Mouse (Mus musculus): ENCODE measurements around the gene Gab2.

Gene Gab2

DNA sequence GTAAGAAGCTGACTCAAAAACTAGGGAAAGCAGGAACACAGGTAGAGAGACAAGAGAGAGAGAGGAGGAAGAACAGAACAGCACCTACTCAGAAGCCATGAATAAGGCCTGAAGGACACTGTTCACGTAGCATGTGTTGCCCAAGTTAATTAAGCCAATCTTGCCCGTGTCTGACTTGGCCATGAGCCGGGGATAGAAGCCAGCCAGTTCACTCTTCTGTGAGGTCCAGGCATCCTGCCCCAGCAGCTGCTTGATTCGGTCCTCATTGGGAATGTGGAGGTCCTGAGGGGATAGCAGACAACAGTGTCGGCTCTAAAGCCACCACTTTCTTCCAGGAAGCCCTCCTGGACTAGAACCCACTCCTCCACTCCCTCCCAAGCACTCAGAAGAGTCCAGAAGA is 233.3 kb downstream of the Gab2 start:
- DNase-seq (ENCODE audit: low spot score in 2 of 2): no peak

DNA sequence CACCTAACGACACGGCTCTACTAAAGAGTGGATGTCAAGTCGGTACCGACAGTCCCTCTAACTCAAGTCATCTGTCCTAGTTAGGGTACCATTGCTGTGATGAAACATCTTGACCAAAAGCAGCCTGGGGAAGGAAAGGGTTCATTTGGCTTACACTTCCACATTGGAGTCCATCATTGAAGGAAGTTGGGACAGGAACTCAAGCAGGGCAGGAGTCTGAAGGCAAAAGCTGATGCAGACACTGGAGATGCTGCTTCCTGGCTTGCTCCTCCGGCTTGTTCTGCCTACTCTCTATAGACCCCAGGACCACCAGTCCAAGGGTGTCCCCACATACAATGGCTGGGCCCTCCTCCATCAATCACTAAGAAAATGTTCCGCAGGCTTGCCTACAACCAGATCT is 234.3 kb downstream of the Gab2 start:
- DNase-seq (ENCODE audit: low spot score in 2 of 2): no peak

DNA sequence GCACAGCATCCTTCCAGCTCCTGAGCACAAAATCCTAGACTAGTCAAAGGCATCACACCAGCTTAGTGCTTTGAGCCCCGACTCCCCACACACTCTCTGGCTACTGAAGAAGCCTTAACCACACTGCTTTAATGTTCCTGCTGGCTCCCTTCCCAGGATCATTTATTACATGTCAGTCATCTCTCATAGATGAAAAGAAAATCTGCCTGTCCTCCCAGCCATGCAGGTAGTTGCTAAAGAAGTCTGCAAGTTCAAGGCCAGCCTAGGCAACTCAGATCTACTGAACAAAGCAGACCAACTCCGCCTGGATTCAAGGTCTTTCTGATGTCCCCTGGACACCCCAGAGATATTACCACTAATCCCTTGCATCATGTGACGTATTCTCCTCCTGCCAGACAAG is 236.3 kb downstream of the Gab2 start:
- no peak for DNase-seq (ENCODE audit: low spot score in 2 of 2)

DNA sequence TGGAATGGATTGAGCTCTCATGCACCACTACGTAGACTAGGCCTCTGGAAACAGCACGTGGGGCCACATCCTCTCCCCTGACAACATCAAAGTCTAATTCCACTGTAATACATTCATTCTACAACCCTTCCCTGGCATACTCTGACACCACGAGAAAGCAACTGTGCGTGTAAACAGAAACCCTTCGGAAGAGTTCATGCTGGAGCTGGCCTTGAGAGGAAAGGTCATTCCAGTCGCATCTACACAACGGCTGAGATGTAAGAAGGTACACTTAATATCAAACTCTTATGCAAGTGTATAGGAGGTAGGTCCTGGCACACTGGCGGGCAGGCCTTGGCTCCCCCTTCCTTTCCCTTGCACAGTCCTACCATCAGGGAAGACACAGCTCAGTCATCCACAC is 243.0 kb downstream of the Gab2 start:
- DNase-seq (ENCODE audit: low spot score in 2 of 2): no peak

DNA sequence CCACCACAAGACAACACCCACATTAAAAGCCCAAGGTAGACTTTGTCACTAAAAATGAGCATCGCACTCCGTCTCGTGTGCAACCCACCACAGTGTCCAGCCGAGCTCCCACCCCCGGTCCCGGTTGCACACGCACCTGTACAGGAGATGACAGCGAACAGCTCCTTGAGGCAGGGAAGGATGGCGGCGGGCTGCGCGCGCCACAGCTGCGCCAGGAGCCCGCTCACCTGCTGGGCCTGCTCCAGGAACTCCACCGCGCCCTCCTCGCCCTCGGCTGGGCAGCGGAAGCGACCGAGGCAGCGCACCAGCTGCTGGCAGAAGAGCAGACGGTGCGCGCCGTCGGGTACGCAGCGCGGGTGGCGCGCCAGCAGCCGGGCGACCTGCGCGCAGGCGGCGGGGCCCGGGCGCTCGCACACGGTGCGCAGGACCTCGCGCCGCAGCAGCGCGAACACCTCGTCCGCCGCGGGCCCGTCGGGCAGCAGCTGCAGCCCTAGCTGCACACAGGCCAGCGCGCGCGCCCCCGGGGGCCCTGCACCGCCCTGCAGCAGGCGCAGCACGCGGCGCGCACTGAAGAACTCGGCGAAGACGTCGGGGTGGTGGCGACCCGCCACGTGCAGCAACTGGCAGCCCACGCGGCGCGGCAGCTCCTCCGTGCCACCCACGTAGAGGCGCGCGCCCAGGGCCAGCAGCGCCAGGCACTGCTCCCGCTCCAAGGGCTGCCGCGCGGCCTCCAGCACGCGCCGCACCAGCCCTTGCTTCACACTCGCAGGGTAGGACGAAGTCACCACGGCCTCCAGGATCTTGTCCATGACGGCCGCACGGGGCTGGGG is 244.0 kb downstream of the Gab2 start:
- DNase-seq (ENCODE audit: low spot score in 2 of 2): peak in 1 of 2 experiments; percentile 24

DNA sequence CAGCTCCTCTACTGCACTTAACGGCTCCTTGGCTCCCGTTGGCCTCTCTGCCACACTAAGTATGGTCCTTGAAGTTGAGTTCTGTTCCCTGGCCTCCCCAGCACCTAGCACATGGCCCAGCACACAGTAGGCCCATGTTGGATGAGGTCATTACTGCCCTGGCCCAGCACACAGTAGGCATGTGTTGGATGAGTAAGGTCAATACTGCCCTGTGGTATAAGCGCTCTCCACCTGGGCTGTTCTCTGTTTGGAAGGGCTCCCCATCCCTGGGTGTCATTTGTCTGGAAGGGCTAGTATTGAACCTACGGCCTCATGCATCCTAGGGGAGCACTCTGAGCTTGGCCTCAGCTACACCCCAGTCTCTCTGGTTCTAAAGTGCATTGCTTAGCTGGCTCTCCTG is 246.0 kb downstream of the Gab2 start:
- no peak for DNase-seq (ENCODE audit: low spot score in 2 of 2)

DNA sequence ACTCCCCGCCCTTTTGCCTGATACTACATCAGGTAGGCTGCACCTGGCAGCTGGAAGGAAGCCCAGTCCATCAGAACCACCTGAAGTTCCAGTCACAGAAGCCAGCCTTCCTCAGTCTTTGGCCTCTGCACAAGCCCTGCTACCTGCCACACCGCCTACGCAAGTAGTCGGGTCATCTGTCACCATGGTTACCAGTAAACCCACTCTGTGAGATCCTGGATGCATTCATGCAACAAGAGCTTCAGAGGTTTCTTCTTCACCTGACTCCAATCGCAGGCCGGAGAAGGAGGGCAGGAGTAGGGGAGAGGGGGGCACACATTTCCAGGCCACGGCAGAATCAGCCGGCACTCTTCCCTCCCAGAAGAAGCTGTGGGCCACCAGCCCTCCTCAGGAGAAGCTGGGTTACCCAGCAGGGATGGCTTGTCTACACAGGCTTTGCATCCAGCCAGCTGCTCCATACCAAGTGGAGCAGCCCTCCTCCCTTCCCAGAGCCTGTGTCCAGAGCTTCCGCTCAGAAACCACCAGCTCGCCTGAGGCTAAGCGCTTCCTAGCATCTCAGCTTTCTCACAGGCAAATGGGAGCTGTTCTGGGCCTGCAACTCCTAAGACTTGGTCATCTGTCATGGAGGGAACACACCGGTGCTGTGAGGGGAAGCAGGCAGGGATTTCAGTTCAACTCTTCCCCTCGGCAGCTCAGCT is 247.7 kb downstream of the Gab2 start:
- DNase-seq (ENCODE audit: low spot score in 2 of 2): no peak

DNA sequence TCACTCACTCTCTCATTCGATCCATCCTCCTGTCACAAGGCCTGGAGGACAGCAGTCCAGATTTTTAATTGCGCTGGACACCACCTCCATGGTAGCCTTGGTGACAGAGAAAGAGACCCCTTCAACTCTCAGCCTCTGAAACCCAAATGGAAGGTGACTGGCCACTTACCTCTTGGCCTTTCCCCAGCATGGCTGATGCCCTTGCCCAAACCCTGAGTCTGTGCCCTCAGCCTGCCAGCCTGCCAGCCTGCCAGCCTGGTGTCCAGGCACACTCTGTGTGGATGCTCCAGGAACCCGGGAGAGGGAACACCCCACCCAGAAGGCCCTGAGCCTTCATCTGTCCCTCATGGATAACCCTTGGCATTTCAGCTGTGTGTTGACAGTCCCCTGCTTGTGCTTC is 248.3 kb downstream of the Gab2 start:
- no peak for DNase-seq (ENCODE audit: low spot score in 2 of 2)

DNA sequence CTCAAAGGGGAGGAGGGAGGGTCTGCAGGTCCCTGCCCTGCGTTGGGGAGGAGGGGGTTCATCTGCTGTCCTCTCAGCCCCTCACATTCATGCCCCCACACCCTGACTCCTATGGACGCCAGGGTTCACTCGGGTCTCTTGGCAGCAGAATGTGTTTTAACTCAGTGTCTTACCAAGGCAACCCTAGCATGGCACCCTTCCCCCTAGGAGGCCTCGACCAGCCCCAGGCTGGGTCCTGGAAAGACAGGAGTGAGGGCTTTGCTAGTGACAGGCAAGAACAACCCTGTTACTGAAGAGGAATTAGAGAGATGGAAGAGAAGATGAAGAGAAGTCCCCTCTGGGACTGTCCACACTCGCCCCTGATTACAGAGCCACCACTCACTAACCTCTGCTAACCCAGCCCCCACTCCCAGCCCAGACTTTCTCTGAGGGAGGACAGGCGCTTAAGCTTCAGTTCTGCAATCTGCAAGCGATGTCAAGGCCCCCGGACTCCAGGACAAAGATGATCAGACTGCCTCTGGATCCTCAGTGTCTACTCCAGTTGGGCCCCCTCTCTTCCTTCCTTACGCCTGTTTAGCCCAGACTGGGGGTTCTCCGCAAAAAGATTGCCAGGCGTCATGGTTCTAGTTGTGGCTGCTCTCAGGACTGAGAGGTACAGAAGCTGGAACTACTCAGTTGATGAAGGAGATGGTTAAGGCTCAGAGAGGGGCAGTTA is 249.7 kb downstream of the Gab2 start:
- no peak for DNase-seq (ENCODE audit: low spot score in 2 of 2)

DNA sequence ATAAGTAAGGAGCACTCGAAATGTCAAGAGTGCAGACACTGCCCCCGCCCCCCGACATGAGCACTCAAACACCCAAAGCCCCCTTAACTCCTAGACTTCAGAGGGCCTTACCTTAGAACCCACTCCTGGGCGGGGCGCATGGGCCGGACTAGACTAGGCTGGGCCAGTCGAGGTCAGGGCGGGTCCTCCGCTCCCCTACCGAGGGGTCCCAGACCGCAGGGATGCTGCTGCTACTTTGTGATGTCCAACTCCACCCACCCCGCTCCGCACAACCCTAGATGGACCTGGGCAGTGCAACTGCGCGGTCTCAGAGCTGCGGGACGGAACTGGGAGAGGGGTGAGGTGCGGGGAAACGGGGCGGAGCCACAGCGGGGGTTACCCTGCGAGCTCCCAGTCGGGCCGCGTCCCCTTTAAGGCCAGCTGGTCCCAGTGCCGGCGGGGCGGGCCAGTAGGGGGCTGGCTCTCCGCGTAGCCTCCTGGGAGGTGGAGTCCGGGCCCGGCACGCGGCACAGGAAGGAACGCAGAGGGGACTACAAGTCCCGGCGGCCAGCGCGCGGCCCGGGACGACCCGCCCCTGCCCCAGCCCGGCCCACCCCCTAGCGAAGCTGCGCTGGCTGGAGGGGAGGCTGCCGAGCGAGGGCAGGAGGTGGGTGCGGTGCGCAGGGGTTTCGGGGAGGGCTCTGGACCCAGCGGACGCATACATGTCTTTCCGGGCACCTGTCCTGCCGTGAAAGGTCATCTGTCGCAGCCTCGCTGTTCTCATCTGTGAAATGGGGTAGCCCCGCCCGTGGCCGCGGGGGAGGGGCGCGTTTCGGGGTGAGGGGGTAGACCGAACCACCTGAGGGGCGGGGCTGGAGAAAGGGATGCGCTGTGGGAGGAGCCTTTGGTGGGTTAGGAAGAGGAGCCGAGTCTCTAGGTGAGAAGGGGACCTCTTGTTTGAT is 250.6 kb downstream of the Gab2 start, which contains the start of the genes Usp35 and Kctd21:
Gene Usp35, minus strand, starts transcription at position 295 of the 941 bp plus-strand sequence.
Gene Kctd21, plus strand, starts transcription at position 602 of the 941 bp plus-strand sequence.
- DNase-seq (ENCODE audit: low spot score in 2 of 2): peak; percentile 80 to 91

DNA sequence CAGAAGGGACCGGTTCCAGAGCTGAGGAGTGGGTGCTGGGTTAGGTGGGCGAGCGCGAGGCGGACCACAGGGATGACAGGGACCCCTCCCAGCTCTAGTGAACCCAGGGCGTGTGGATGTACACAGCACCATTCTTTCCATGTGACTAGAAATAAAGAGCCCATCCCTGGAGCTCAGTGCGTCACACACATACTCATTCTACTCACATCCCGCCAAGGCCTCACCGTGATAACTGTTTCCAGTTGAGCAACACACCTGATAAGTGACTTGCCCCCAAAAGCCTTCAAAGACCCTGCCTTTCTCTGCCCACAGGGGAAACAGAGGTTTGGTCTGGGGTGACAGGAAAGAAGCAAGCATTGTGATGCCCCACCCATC is 251.3 kb downstream of the Gab2 start:
- no peak for DNase-seq (ENCODE audit: low spot score in 2 of 2)

DNA sequence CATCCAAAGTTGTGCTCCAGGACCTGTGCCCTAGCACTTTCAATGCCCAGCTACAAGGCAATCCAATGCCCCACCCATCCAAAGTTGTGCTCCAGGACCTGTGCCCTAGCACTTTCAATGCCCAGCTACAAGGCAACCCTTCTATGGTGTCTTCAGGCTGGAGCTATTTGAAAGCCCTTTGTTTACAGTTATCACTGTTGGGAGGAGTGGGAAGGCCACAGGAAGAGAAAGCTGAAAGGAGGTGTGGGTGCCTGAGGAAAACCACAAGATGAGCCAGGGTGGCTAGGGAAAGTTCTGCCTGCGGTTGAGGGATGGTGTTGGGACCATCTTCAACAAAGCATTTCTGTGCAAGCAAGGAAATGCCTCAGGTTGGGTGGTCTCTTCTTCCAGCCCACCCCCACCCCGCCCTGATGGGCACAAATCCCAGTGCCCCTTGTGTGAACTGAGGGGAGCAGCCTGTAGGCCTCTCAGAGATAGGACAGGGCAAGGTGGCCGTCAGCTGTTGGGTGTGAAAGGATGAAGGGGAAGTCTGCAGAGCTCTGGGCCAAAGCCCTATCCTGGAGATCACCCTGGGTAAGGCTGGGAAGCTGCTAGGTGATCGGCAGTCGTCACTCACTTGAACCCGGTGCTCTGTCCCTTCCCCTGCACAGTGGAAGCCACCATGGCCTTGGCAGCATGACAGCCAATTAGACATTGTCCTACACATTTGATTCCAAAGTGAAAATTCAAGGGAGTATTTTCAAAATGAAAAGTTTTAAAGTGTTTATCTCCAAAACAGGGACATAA is 251.9 kb downstream of the Gab2 start:
- no peak for DNase-seq (ENCODE audit: low spot score in 2 of 2)

DNA sequence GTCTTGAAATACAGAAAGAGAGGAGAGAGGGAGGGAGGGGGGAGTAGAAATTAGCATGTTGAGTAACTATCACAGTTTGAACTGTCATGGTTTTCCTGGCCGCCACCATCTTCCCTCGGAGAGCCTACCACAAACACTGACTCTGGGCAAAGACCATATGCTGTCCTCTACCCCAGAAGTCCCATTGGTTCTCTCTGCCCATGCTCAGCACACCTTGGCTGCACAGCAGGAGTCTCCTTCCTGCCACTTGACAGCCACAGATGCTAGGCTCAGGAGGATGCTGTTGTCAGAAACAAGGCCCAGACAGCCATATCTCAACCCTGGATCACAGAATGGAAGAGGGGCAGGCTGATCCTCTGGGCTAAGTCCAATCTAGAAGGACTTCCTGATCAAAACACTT is 253.0 kb downstream of the Gab2 start:
- no peak for DNase-seq (ENCODE audit: low spot score in 2 of 2)

DNA sequence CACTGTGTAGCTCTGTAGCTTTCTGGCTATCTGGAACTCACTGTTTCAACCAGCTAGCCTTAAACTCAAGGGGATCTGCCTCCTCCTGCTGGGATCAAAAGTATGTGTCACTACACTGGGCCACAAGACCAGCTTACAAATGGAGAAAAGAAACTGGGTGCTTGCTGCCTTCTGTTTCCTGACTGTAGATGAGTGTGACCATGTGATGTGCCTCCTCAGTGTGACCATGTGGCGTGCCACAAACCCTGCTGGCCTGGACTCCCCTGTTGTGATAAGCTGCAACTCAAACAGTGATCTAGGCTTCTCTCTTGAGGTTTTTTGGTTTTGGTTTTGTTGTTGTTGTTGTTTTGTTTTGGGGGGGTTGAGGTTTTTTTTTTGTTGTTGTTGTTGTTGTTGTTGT is 255.3 kb downstream of the Gab2 start:
- DNase-seq (ENCODE audit: low spot score in 2 of 2): no peak

DNA sequence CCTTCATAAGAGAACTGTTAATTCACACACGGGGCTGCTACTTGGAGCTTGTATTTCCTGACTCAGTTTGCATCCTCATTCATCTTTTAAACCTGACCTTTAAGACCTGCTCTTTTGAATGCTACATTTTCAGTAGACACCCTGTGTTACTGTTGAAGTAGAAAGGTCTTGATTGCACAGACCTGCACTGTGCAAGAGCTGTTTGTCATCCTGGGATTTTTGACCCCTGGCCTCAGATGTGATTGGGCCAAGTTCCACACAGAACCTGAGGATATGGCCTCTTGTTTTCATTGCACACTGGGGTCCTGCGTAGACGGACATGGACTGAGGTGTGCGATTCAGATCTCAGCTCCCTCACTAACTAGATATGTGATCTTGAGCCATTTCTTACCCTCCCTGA is 257.2 kb downstream of the Gab2 start:
- DNase-seq (ENCODE audit: low spot score in 2 of 2): no peak

DNA sequence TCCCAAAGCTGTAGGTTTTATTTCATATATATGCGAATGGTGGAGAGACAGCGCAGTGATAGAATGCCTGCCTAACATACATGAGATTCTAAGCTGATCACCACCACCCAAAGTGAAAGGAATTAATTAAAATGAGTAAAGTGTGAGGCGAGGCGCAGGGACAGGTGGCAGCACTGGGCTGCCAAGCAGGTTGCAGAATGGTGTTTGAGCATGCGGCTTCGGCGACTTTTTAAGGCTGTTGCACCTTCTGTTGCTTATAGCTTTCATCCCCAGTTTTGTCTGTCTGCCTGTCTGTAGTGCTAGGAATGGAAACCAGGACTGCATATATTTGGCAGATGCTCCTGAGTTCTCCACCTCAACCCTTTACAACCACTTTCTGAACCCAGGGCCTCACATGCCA is 258.2 kb downstream of the Gab2 start:
- no peak for DNase-seq (ENCODE audit: low spot score in 2 of 2)

DNA sequence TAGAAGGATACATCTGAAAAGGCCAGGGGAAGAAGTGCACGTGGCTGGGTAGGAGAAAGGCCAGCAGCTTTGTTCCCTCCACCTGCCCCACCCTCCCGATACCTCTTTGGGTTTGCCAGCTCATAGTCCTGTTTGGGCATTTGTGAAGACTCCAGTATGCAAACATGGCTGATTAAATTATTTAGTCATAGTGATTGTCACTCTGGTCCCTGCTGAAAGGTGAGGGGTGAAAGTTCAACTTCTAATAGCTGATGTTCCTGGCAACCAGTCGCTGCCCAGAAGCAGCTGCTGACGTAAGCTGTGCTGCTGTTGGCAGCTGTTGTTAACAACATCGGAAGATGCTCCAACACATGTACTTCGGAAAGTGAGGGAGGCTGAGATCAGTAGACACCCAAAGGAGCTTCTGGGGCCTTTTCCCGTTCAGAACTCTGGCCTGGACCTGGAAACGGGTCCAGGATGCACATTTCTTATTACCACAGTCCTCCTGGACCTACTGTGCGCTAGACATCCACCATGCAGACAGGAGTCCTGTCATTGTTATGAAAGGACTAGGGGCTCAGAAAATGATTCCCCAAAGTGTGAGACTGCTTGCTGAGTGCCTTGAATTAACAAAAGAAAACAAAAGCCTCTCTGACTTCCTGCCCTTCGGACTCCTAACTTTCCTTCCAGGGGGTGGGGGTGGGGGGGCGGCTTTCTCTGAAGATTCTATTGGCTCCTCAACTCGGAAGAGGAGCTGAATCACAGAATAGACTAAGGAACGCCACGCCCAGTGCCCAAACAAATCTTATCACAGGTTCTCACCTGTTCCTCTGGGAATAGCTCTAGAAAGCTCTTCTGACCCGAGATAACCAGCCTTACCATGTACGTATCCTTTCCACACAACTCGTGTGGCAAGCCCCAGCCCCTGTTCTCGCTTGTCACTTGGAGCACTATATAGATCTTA is 259.8 kb downstream of the Gab2 start:
- DNase-seq (ENCODE audit: low spot score in 2 of 2): no peak

DNA sequence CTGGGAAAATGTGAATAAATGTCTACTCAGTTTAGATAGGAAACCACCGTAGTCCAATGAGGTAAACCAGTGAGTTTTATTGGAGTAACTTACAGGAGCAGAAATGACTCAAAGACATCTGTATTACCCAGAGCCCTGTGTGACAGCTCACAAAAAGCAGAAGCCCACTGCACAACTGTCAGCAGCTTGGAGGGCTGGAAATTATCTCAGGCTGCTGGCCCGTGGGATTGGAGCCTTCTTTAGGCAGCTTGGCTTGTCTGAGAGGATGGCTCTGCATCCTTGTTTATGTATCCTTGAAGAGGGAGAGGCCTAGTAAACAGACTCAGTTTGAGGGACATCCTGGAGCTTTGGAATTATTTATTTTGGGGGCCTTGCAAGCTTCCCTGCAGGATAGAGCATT is 261.6 kb downstream of the Gab2 start:
- no peak for DNase-seq (ENCODE audit: low spot score in 2 of 2)

DNA sequence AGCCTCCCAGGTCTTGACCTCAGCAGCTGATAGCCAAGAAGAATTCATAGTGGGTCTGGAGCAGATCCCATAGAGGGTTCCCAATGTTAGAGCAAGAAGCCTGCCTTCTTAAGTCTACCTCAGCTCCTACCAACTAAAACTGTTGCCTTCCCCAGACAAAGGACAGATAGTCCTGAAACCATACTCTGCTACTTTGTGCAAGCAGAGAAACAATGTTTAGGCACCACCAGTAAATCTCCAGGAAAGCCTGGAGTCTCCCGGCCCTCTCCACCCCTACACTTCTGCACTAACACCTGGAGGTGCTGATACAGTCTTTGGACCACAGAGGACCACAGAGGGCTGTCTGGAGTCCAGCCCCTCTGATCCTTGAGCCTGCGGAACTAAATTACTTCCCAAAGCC is 263.3 kb downstream of the Gab2 start:
- no peak for DNase-seq (ENCODE audit: low spot score in 2 of 2)
